Mouse (Mus musculus): Measurements from ENCODE around the gene Odf3.

DNA sequence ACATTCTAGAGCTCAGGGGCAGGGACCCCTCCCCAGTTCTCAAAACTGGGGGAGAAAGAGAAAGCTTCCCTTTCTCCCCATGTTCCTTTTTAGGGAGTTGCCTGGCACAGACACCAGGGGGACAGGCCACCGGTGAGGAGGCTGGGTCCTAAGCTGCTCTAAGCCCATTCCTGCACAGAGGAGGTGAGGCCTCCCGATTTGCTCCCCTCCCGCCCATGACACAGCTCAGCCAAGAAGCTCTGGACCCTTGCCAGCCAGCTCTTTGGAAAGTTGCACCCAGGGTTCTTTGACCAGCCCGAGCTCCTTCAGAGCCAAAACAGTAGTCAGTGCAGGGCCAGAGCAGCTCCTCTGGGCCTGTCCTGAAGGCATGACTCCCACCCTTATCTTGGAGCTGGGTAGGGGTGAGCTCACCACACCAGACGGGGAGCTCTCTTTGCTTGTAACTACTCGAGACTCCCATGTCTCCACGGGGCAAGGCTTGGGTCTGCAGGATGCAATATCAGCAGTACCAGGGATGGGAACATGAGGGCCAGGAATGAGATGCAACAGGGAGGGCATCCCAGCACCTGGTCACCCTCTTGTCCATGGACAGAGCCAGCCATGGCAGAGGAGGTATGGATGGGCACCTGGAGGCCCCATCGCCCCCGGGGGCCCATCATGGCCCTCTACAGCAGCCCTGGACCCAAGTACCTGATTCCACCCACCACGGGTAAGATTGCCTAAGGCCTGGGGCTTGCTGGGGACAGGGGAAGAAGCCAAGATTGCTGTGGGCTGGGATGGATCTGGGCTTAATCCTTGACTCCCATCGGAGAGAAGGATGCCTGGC, at the start of gene Odf3:
- TF ChIP-seq POLR2A (IDR thresholded peaks at IDR 0.05; ENCODE audit: borderline replicate concordance, low read depth, low read length) (no peak), CTCF (IDR thresholded peaks at IDR 0.05; ENCODE audit: low read depth, low read length) (no peak)

Data from bone marrow macrophage, adult 2 months (primary cell).